Mouse (Mus musculus) lung, adult 2 months (tissue): ENCODE measurements around the gene Bbox1.

ENCODE experiments used
- CTCF ChIP-seq: fragments of 200-500 bp; IDR thresholded peaks from 2 replicates; pipeline ENCODE4 v1.5.1; 2011; ENCODE audit warnings: mild to moderate bottlenecking, low read length, control low read depth; ENCODE audit not compliant: insufficient read depth
- POLR2A ChIP-seq: fragments of 200-500 bp; IDR thresholded peaks from 2 replicates; pipeline ENCODE4 v1.6.1; 2011; ENCODE audit warnings: low read depth, mild to moderate bottlenecking, control low read depth, low read length, borderline replicate concordance; ENCODE audit errors: extremely low read depth

DNA sequence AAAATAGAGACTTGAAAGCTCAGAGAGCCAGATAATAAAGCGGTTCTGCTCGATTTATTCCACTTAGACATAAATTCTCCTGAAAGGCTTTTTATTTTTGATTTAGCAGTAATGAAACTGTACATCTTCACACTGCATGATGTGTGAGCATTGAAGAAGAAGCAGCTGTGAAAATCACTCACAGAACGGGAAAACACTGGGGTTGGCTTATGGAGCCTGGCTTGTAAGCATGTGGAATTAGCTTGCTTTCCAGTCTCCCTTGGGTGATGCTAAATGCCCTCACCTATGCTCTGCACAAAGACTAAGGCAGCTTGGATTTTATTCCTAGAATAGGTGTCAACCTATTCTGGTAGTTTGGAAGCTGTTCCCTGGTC is 98.7 kb downstream of the Bbox1 start:
- TF ChIP-seq CTCF (no peak), POLR2A (no peak)
